Mouse (Mus musculus): ENCODE measurements around the gene Socs3.

GRCm38 (mm10) chr11:117972656-117973558 is 3.1 kb upstream of the Socs3 start:
- TF ChIP-seq POLR2A (IDR thresholded peaks at IDR 0.05; ENCODE audit: control insufficient read depth, extremely low read depth, insufficient read depth, low read length, poor library complexity): no peak
- TF ChIP-seq CTCF (IDR thresholded peaks at IDR 0.05; ENCODE audit: borderline replicate concordance, control insufficient read depth, extremely low read depth, insufficient read depth, low read length, poor library complexity): no peak

Data from thymus, adult 2 months (tissue).